Mouse (Mus musculus) 3134 (cell line): ENCODE measurements around the gene Lyl1.
A peak's percentile ranks its signal among the peaks of the same experiment; 100 is the strongest.

Source experiments
- DNase-seq: peaks from one replicate; pipeline ENCODE4 v3.0.0-alpha.2; 2011; ENCODE audit warnings: low spot score; ENCODE audit not compliant: insufficient read length; ENCODE audit errors: extremely low read depth

Gene Lyl1

GRCm38 (mm10) chr8:84718959-84719690 is 17.9 kb downstream of the Lyl1 start:
- no peak for DNase-seq

- no peak for DNase-seq
Observed at GRCm38 (mm10) chr8:84722530-84722849, 21.2 kb downstream of the Lyl1 start.

- DNase-seq = peak; percentile 86
Observed at GRCm38 (mm10) chr8:84722850-84723570, 21.8 kb downstream of the Lyl1 start, which contains the start of gene G430095P16Rik. G430095P16Rik (plus strand) TSS chr8:84723007.

- peak; percentile 52 for DNase-seq
Observed at GRCm38 (mm10) chr8:84723571-84723900, 22.3 kb downstream of the Lyl1 start.

GRCm38 (mm10) chr8:84724683-84725082 is 23.4 kb downstream of the Lyl1 start:
- DNase-seq = no peak

GRCm38 (mm10) chr8:84725246-84725940 is 24.1 kb downstream of the Lyl1 start:
- no peak for DNase-seq

GRCm38 (mm10) chr8:84725941-84726259 is 24.6 kb downstream of the Lyl1 start:
- DNase-seq = no peak

- no peak for DNase-seq
Observed at GRCm38 (mm10) chr8:84728474-84728873, 27.2 kb downstream of the Lyl1 start.

GRCm38 (mm10) chr8:84729921-84730362 is 28.7 kb downstream of the Lyl1 start:
- no peak for DNase-seq

- no peak for DNase-seq
Observed at GRCm38 (mm10) chr8:84730541-84731370, 29.5 kb downstream of the Lyl1 start.

- DNase-seq = no peak
Observed at GRCm38 (mm10) chr8:84731371-84732177, 30.3 kb downstream of the Lyl1 start.

- DNase-seq = no peak
Observed at GRCm38 (mm10) chr8:84732545-84732944, 31.3 kb downstream of the Lyl1 start.

- DNase-seq = no peak
Observed at GRCm38 (mm10) chr8:84732996-84733395, 31.7 kb downstream of the Lyl1 start.

GRCm38 (mm10) chr8:84733959-84734358 is 32.7 kb downstream of the Lyl1 start:
- no peak for DNase-seq

- DNase-seq = no peak
Observed at GRCm38 (mm10) chr8:84734680-84735079, 33.4 kb downstream of the Lyl1 start.

GRCm38 (mm10) chr8:84735597-84735996 is 34.3 kb downstream of the Lyl1 start:
- no peak for DNase-seq

- no peak for DNase-seq
Observed at GRCm38 (mm10) chr8:84736521-84736920, 35.3 kb downstream of the Lyl1 start.

GRCm38 (mm10) chr8:84737608-84738007 is 36.4 kb downstream of the Lyl1 start:
- peak; percentile 79 for DNase-seq

- DNase-seq = no peak
Observed at GRCm38 (mm10) chr8:84738266-84738665, 37.0 kb downstream of the Lyl1 start.

- DNase-seq = no peak
Observed at GRCm38 (mm10) chr8:84738715-84739400, 37.6 kb downstream of the Lyl1 start.
